Mouse (Mus musculus): Measurements from ENCODE around the gene Bod1l.

DNA sequence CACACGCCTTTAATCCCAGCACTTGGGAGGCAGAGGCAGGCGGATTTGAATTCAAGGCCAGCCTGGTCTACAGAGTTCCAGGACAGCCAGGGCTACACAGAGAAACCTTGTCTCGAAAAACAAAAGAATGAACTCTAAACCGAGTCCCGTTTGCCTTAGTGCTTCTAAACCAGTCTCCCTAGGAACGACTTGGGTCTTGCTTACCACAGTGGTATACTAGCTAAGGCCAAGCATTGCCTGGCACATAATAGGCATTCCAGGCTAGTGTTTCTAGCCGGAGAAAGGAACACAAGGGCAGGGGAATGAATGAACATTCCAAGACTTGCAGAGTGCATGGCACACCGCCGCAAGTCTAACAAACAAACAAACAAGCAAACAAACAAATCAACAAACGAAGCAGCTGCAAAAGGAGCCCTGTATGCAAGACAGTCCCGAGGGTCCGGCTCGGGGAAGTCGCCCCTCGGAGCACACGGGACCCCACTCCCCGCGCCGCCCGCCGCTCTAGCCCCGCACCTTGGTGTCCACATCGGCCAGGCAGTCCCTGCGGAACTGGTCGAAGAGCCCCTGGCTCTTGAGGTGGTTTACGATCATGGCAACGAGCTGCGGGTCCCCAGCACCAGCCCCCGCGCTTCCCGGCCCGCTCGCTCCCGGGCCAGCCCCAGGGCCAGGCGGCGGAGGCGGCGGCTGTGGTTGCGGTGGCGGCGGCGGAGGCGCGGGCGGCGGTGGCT lies 532 bp downstream of the Bod1l start:
- TF ChIP-seq CTCF (IDR thresholded peaks at IDR 0.05; ENCODE audit: extremely low read depth, insufficient read depth, low read length) (no peak), POLR2A (IDR thresholded peaks at IDR 0.05; ENCODE audit: extremely low read depth, insufficient read depth, low read length) (no peak)
